Comparison of ENCODE assay signal across 9 mouse cellular contexts in the genomic region with DNA sequence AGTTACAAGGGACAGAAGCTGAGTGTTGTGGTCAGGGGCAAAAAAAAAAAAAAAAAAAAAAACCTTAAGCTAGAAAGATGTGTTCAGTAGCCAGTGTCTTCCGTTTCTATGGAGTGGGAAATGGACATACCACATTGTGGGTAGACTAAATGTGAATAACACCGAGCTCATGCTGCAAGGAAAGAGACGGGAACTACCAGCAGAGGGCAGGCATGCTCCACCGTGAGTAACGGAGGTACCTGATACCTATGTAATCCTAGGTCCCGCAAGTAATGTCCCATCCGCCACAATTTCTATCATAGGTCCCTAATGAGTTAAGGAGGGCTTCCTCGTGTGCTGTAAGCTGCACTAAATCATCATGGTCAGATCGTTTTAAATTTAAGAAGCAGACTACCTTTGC. TPM values are rescaled to one million over a fixed set of nuclear protein-coding genes. Genes with fewer than 3 reads are reported as not detected.
DNase-seq lines count a peak whose midpoint lies in the region; ATAC-seq and TF ChIP-seq lines count a peak whose summit lies in the region.
"Had no signal": no experiment of that assay in that cellular context is flagged by ENCODE, and none has a peak within 500 bp of the region (broad histone marks: within the 10 kb centered on the region; RNA-seq: fewer than 3 reads in every experiment).

No protein-coding gene starts in this region.

- no peaks in the 10 kb centered on the region for H3K27me3 ChIP-seq in kidney, embryonic 14.5 days (ENCODE audit: control insufficient read depth, insufficient read depth, low read length)
- H3K27me3 ChIP-seq in E14TG2a.4 (ENCODE audit: insufficient read depth, low read length): no peaks in the 10 kb centered on the region
- H3K27me3 ChIP-seq in embryonic facial prominence, embryonic 10.5 days (replicated peaks; ENCODE audit: low read depth, poor library complexity, severe bottlenecking): no peaks in the 10 kb centered on the region
- H3K27me3 ChIP-seq in limb, embryonic 14.5 days (ENCODE audit: control insufficient read depth, insufficient read depth, low read length): no peaks in the 10 kb centered on the region

- TF ChIP-seq CTCF in E14TG2a.4 (conservative IDR thresholded peaks at IDR 0.05; ENCODE audit: low read length): peak; percentile 54

- no peak overlapping the region for H3K27ac ChIP-seq in kidney, embryonic 14.5 days (ENCODE audit: low read depth, low read length)
- H3K27ac ChIP-seq in embryonic facial prominence, embryonic 10.5 days (replicated peaks): no peak overlapping the region
- no peak overlapping the region for H3K27ac ChIP-seq in limb, embryonic 14.5 days (replicated peaks; ENCODE audit: low read depth, low read length)

- no peak overlapping the region for H3K9ac ChIP-seq in kidney, embryonic 14.5 days (ENCODE audit: low read depth, low read length)
- H3K9ac ChIP-seq in limb, embryonic 14.5 days (ENCODE audit: low read depth, low read length, severe bottlenecking): no peak overlapping the region

- H3K4me1 ChIP-seq in kidney, embryonic 14.5 days (ENCODE audit: control insufficient read depth, insufficient read depth, low read length): no peaks in the 10 kb centered on the region
- peaks cover 5% of the 10 kb centered on the region for H3K4me1 ChIP-seq in E14TG2a.4 (replicated peaks; ENCODE audit: low read depth, low read length)
- H3K4me1 ChIP-seq in embryonic facial prominence, embryonic 10.5 days: peaks cover 4% of the 10 kb centered on the region
- no peaks in the 10 kb centered on the region for H3K4me1 ChIP-seq in limb, embryonic 14.5 days (ENCODE audit: control insufficient read depth, insufficient read depth, low read length)

- ATAC-seq in kidney, embryonic 14.5 days (ENCODE audit: low FRiP score, low TSS enrichment): no peak
- no peak for ATAC-seq in limb, embryonic 14.5 days (ENCODE audit: low FRiP score, low read depth)

- WGBS in kidney, embryonic 14.5 days: 11% methylated on average over 9 of the region's 9 CpGs
- WGBS in embryonic facial prominence, embryonic 10.5 days: 14% methylated on average over 9 of the region's 9 CpGs
- 11% methylated on average over 9 of the region's 9 CpGs for WGBS in limb, embryonic 14.5 days

- no peak for TF ChIP-seq POLR2A in limb, embryonic 14.5 days (IDR thresholded peaks at IDR 0.05; ENCODE audit: borderline replicate concordance, extremely low read depth, insufficient read depth, insufficient read length)

- no peak overlapping the region for H3K4me3 ChIP-seq in kidney, embryonic 14.5 days (ENCODE audit: low read length)
- H3K4me3 ChIP-seq in E14TG2a.4 (replicated peaks; ENCODE audit: low read length): no peak overlapping the region
- H3K4me3 ChIP-seq in embryonic facial prominence, embryonic 10.5 days: no peak overlapping the region
- no peak overlapping the region for H3K4me3 ChIP-seq in limb, embryonic 14.5 days (replicated peaks; ENCODE audit: low read length)

- H3K4me2 ChIP-seq in kidney, embryonic 14.5 days (replicated peaks; ENCODE audit: low read depth, low read length): no peak overlapping the region
- no peak overlapping the region for H3K4me2 ChIP-seq in limb, embryonic 14.5 days (replicated peaks; ENCODE audit: low read depth, low read length, severe bottlenecking)

- H3K36me3 ChIP-seq in kidney, embryonic 14.5 days (ENCODE audit: control insufficient read depth, insufficient read depth, low read length): no peaks in the 10 kb centered on the region
- H3K36me3 ChIP-seq in E14TG2a.4 (ENCODE audit: insufficient read depth, low read length): no peaks in the 10 kb centered on the region
- H3K36me3 ChIP-seq in embryonic facial prominence, embryonic 10.5 days (replicated peaks): no peaks in the 10 kb centered on the region
- no peaks in the 10 kb centered on the region for H3K36me3 ChIP-seq in limb, embryonic 14.5 days (ENCODE audit: control insufficient read depth, insufficient read depth, low read length)

- H3K9me3 ChIP-seq in kidney, embryonic 14.5 days (ENCODE audit: control insufficient read depth, low read length): no peaks in the 10 kb centered on the region
- no peaks in the 10 kb centered on the region for H3K9me3 ChIP-seq in E14TG2a.4 (ENCODE audit: low read length)
- no peaks in the 10 kb centered on the region for H3K9me3 ChIP-seq in embryonic facial prominence, embryonic 10.5 days
- H3K9me3 ChIP-seq in limb, embryonic 14.5 days (ENCODE audit: control insufficient read depth, low read length): no peaks in the 10 kb centered on the region

- DNase-seq in kidney, adult 18-20 months: peak; percentile 70
- DNase-seq in adrenal gland, postnatal 14 days: peak; percentile 80
- DNase-seq in embryonic facial prominence, embryonic 10.5 days (ENCODE audit: low spot score): peak; percentile 73
- peak; percentile 48 for DNase-seq in limb, embryonic 14.5 days (ENCODE audit: low spot score)
- peak; percentile 71 for DNase-seq in retina, postnatal 1 day
- no peak for DNase-seq in layer of hippocampus, adult 9-11 months

RNA-seq across cellular contexts. Expression of a gene that starts 16.0 kb away (rescaled TPM):
- not detected in 2 replicates for polyA plus RNA-seq in kidney, embryonic 14.5 days (2014; fragmentation: Nextera tagmentation; extraction: Ambion mirVana)
- not detected in 2 replicates for total RNA-seq in adrenal gland, postnatal 14 days (2021)
- 0.07 and 0.16 TPM in 2 replicates for polyA plus RNA-seq in embryonic facial prominence, embryonic 10.5 days (2016; fragmentation: Nextera tagmentation; extraction: Ambion mirVana)
- polyA plus RNA-seq in limb, embryonic 14.5 days (2012; rRNA removed): not detected in 2 replicates
- polyA plus RNA-seq in limb, embryonic 14.5 days (2014; fragmentation: Nextera tagmentation; extraction: Ambion mirVana): not detected in 2 replicates
- total RNA-seq: gastrocnemius, postnatal 36 days had no signal

RNA-seq across cellular contexts. Expression of a gene that starts 28.7 kb away (rescaled TPM):
- 41.7 and 60.9 TPM in 2 replicates for polyA plus RNA-seq in kidney, embryonic 14.5 days (2014; fragmentation: Nextera tagmentation; extraction: Ambion mirVana)
- total RNA-seq in adrenal gland, postnatal 14 days (2021): 9.9 and 13.2 TPM in 2 replicates
- polyA plus RNA-seq in embryonic facial prominence, embryonic 10.5 days (2016; fragmentation: Nextera tagmentation; extraction: Ambion mirVana): 76.8 TPM in 2 replicates
- polyA plus RNA-seq in limb, embryonic 14.5 days (2012; rRNA removed): 10.5 and 13.6 TPM in 2 replicates
- 55.2 and 56.0 TPM in 2 replicates for polyA plus RNA-seq in limb, embryonic 14.5 days (2014; fragmentation: Nextera tagmentation; extraction: Ambion mirVana)
